Comparison of ENCODE assay signal across 18 mouse cellular contexts in genomic region chr1:176033698-176034097, GRCm38 (mm10). TPM values are rescaled to one million over a fixed set of nuclear protein-coding genes. Genes with fewer than 3 reads are reported as not detected.
DNase-seq lines count a peak whose midpoint lies in the region; ATAC-seq and TF ChIP-seq lines count a peak whose summit lies in the region.
"Had no signal": no experiment of that assay in that cellular context is flagged by ENCODE, and none has a peak within 500 bp of the region (broad histone marks: within the 10 kb centered on the region; RNA-seq: fewer than 3 reads in every experiment).

No protein-coding gene starts in this region.

- 54% methylated on average over 5 of the region's 5 CpGs for WGBS in lung, embryonic 14.5 days
- WGBS in lung, embryonic 16.5 days, result 46% methylated on average over 5 of the region's 5 CpGs
- WGBS in stomach, postnatal 0 days, result 61% methylated on average over 5 of the region's 5 CpGs

- no peak overlapping the region for H3K9ac ChIP-seq in lung, embryonic 14.5 days
- no peak overlapping the region for H3K9ac ChIP-seq in lung, embryonic 16.5 days (ENCODE audit: low read length)
- no peak overlapping the region for H3K9ac ChIP-seq in stomach, postnatal 0 days (ENCODE audit: low read length)
- H3K9ac ChIP-seq: embryonic facial prominence, embryonic 12.5 days; forebrain, embryonic 13.5 days; forebrain, embryonic 15.5 days had no signal

- TF ChIP-seq CTCF in lung, embryonic 14.5 days (IDR thresholded peaks at IDR 0.05; ENCODE audit: low read depth), result no peak
- no peak for TF ChIP-seq CTCF in stomach, postnatal 0 days (IDR thresholded peaks at IDR 0.05; ENCODE audit: low read depth)

- ATAC-seq in lung, embryonic 14.5 days (ENCODE audit: insufficient read depth), result peak; percentile 75
- ATAC-seq in lung, embryonic 16.5 days (ENCODE audit: low read depth), result peak; percentile 90
- ATAC-seq in stomach, postnatal 0 days (ENCODE audit: low FRiP score, low TSS enrichment), result no peak
- ATAC-seq: forebrain, embryonic 13.5 days; forebrain, embryonic 15.5 days had no signal

- no peak overlapping the region for H3K4me3 ChIP-seq in lung, embryonic 14.5 days (ENCODE audit: low read depth, low read length)
- H3K4me3 ChIP-seq in lung, embryonic 16.5 days (ENCODE audit: low read length), result no peak overlapping the region
- H3K4me3 ChIP-seq in stomach, postnatal 0 days (ENCODE audit: low read depth, low read length), result no peak overlapping the region
- H3K4me3 ChIP-seq: embryonic facial prominence, embryonic 10.5 days; embryonic facial prominence, embryonic 12.5 days; forebrain, embryonic 13.5 days; forebrain, embryonic 15.5 days had no signal

- H3K27me3 ChIP-seq in lung, embryonic 14.5 days (ENCODE audit: insufficient read depth, low read length), result no peaks in the 10 kb centered on the region
- H3K27me3 ChIP-seq in lung, embryonic 16.5 days (ENCODE audit: control insufficient read depth, insufficient read depth, low read depth, low read length), result no peaks in the 10 kb centered on the region
- no peaks in the 10 kb centered on the region for H3K27me3 ChIP-seq in stomach, postnatal 0 days (ENCODE audit: control insufficient read depth, insufficient read depth, low read length)
- H3K27me3 ChIP-seq: embryonic facial prominence, embryonic 12.5 days; forebrain, embryonic 13.5 days; forebrain, embryonic 15.5 days had no signal

- no peak overlapping the region for H3K27ac ChIP-seq in lung, embryonic 14.5 days (ENCODE audit: low read depth)
- no peak overlapping the region for H3K27ac ChIP-seq in lung, embryonic 16.5 days (ENCODE audit: low read length)
- no peak overlapping the region for H3K27ac ChIP-seq in stomach, postnatal 0 days (replicated peaks)
- H3K27ac ChIP-seq: embryonic facial prominence, embryonic 10.5 days; embryonic facial prominence, embryonic 12.5 days; forebrain, embryonic 13.5 days; forebrain, embryonic 15.5 days had no signal

- H3K9me3 ChIP-seq in lung, embryonic 14.5 days (ENCODE audit: low read depth, low read length), result no peaks in the 10 kb centered on the region
- H3K9me3 ChIP-seq in lung, embryonic 16.5 days (ENCODE audit: control insufficient read depth, low read length), result no peaks in the 10 kb centered on the region
- H3K9me3 ChIP-seq in stomach, postnatal 0 days (ENCODE audit: control insufficient read depth, low read length), result no peaks in the 10 kb centered on the region
- H3K9me3 ChIP-seq: embryonic facial prominence, embryonic 10.5 days; embryonic facial prominence, embryonic 12.5 days; forebrain, embryonic 13.5 days; forebrain, embryonic 15.5 days had no signal

- H3K36me3 ChIP-seq in lung, embryonic 14.5 days (ENCODE audit: insufficient read depth), result no peaks in the 10 kb centered on the region
- H3K36me3 ChIP-seq in lung, embryonic 16.5 days (ENCODE audit: control insufficient read depth, insufficient read depth, low read length), result no peaks in the 10 kb centered on the region
- H3K36me3 ChIP-seq in stomach, postnatal 0 days (ENCODE audit: control insufficient read depth, insufficient read depth, low read length), result no peaks in the 10 kb centered on the region
- H3K36me3 ChIP-seq: embryonic facial prominence, embryonic 10.5 days; embryonic facial prominence, embryonic 12.5 days; forebrain, embryonic 15.5 days had no signal

- no peaks in the 10 kb centered on the region for H3K4me1 ChIP-seq in lung, embryonic 14.5 days (ENCODE audit: insufficient read depth)
- peaks cover 4% of the 10 kb centered on the region; the same call in 1 of the 2 replicates for H3K4me1 ChIP-seq in lung, embryonic 16.5 days (replicated peaks; ENCODE audit: control insufficient read depth, insufficient read depth, low read length)
- no peaks in the 10 kb centered on the region for H3K4me1 ChIP-seq in stomach, postnatal 0 days (replicated peaks; ENCODE audit: control insufficient read depth, insufficient read depth)
- H3K4me1 ChIP-seq: embryonic facial prominence, embryonic 10.5 days; embryonic facial prominence, embryonic 12.5 days; forebrain, embryonic 15.5 days had no signal

- peak; percentile 19 for DNase-seq in lung, embryonic 14.5 days
- DNase-seq in lung, postnatal 14 days, result no peak
- DNase-seq in lung, postnatal 4 days, result no peak
- peak; percentile 22 for DNase-seq in lung, postnatal 25 days (ENCODE audit: low spot score)
- DNase-seq in stomach, postnatal 0 days (ENCODE audit: low spot score), result no peak
- DNase-seq in spleen, postnatal 14 days (ENCODE audit: low spot score in 2 of 2), result no peak
- DNase-seq: adrenal gland, adult 2 months; adrenal gland, postnatal 10 days; adrenal gland, postnatal 25 days; cerebellum, adult 11-12 months; cerebellum, adult 2 months; cerebellum, adult 9-10 months; cerebellum, postnatal 10 days had no signal

- no peak overlapping the region for H3K4me2 ChIP-seq in lung, embryonic 14.5 days
- H3K4me2 ChIP-seq in lung, embryonic 16.5 days (ENCODE audit: low read depth, low read length), result no peak overlapping the region
- no peak overlapping the region for H3K4me2 ChIP-seq in stomach, postnatal 0 days (replicated peaks; ENCODE audit: low read depth)
- H3K4me2 ChIP-seq: embryonic facial prominence, embryonic 12.5 days; forebrain, embryonic 13.5 days; forebrain, embryonic 15.5 days had no signal

- no peak for TF ChIP-seq EP300 in stomach, postnatal 0 days (optimal IDR thresholded peaks at IDR 0.05)

RNA-seq across cellular contexts. Expression of gene Rbm8a2, which starts 54.8 kb away (rescaled TPM):
- 0.78 and 1.0 TPM in 2 replicates for polyA plus RNA-seq in lung, embryonic 14.5 days (2014; fragmentation: Nextera tagmentation; extraction: Ambion mirVana)
- 0.45 and 1.1 TPM in 2 replicates for polyA plus RNA-seq in lung, embryonic 16.5 days (2015; fragmentation: Nextera tagmentation; extraction: Ambion mirVana)
- polyA plus RNA-seq in stomach, postnatal 0 days (2015; fragmentation: Nextera tagmentation; extraction: Ambion mirVana), result 0.46 and 0.51 TPM in 2 replicates
- polyA plus RNA-seq: adrenal gland, adult 2 months had no signal

Comparison
In these comparisons a context has a peak if more than half of its experiments do, and no peak if none do; other contexts are left out.
1. DNase-seq: peak in lung, embryonic 14.5 days (single experiment) and lung, postnatal 25 days (single experiment); none in lung, postnatal 14 days (single experiment), lung, postnatal 4 days (0 of 2), stomach, postnatal 0 days (single experiment) and spleen, postnatal 14 days (0 of 2).